In genomic region chr13:74769871-74770270, GRCm38 (mm10) we compare ENCODE assay signal across 8 mouse cellular contexts. TPM values are rescaled to one million over a fixed set of nuclear protein-coding genes. Genes with fewer than 3 reads are reported as not detected.
DNase-seq lines count a peak whose midpoint lies in the region; ATAC-seq and TF ChIP-seq lines count a peak whose summit lies in the region.

No protein-coding gene starts in this region.

- DNase-seq in heart, adult 18-20 months: peak; percentile 7 to 21
- DNase-seq in heart, adult 8-10 months (ENCODE audit: low spot score): no peak
- no peak for DNase-seq in limb, embryonic 11.5 days (ENCODE audit: low spot score)
- no peak for DNase-seq in midbrain, embryonic 14.5 days
- no peak for DNase-seq in ovary, postnatal 14 days (ENCODE audit: low spot score)
- no peak for DNase-seq in right cerebral cortex, postnatal 10 days (ENCODE audit: low spot score in 2 of 2)

- peak; percentile 21; the same call in 1 of the 2 replicates for ATAC-seq in forebrain, embryonic 16.5 days
- ATAC-seq in limb, embryonic 11.5 days (ENCODE audit: insufficient number of reproducible peaks, low FRiP score, low TSS enrichment, low read depth): no peak
- 0 out of 2 replicates have a peak, but pooled peaks have one; percentile 26 for ATAC-seq in midbrain, embryonic 14.5 days (ENCODE audit: low FRiP score, low TSS enrichment)

- TF ChIP-seq POLR2A in bone marrow, adult 2 months (IDR thresholded peaks at IDR 0.05; ENCODE audit: borderline replicate concordance, control insufficient read depth, low read depth, low read length): no peak

- TF ChIP-seq CTCF in bone marrow, adult 2 months (IDR thresholded peaks at IDR 0.05; ENCODE audit: control insufficient read depth, insufficient read depth, low read length): no peak

- H3K36me3 ChIP-seq in forebrain, embryonic 16.5 days (ENCODE audit: control insufficient read depth, insufficient read depth): no peaks in the 10 kb centered on the region
- H3K36me3 ChIP-seq in limb, embryonic 11.5 days (ENCODE audit: control insufficient read depth, insufficient read depth, low read length): no peaks in the 10 kb centered on the region
- H3K36me3 ChIP-seq in midbrain, embryonic 14.5 days (ENCODE audit: control insufficient read depth, insufficient read depth, low read length): no peaks in the 10 kb centered on the region

- no peaks in the 10 kb centered on the region for H3K27me3 ChIP-seq in forebrain, embryonic 16.5 days (replicated peaks; ENCODE audit: control insufficient read depth, insufficient read depth, low read length)
- H3K27me3 ChIP-seq in limb, embryonic 11.5 days (ENCODE audit: control insufficient read depth, insufficient read depth, low read length): no peaks in the 10 kb centered on the region
- no peaks in the 10 kb centered on the region for H3K27me3 ChIP-seq in midbrain, embryonic 14.5 days (ENCODE audit: control insufficient read depth, insufficient read depth, low read length)

- H3K4me2 ChIP-seq in forebrain, embryonic 16.5 days (ENCODE audit: low read length): peak overlapping the region; percentile 81
- H3K4me2 ChIP-seq in limb, embryonic 11.5 days (ENCODE audit: low read depth, severe bottlenecking): peak overlapping the region; percentile 66
- peak overlapping the region; percentile 67 for H3K4me2 ChIP-seq in midbrain, embryonic 14.5 days (ENCODE audit: low read length)

- peak overlapping the region; percentile 45; the same call in 1 of the 2 replicates for H3K9ac ChIP-seq in forebrain, embryonic 16.5 days (replicated peaks; ENCODE audit: low read depth, low read length)
- no peak overlapping the region; the same call in 1 of the 2 replicates for H3K9ac ChIP-seq in limb, embryonic 11.5 days (ENCODE audit: low read length)
- no peak overlapping the region; the same call in 1 of the 2 replicates for H3K9ac ChIP-seq in midbrain, embryonic 14.5 days (replicated peaks; ENCODE audit: low read length)

- H3K4me3 ChIP-seq in bone marrow, adult 2 months (replicated peaks; ENCODE audit: control insufficient read depth, low read depth, low read length): peak overlapping the region; percentile 60
- peak overlapping the region; percentile 45 for H3K4me3 ChIP-seq in forebrain, embryonic 16.5 days (replicated peaks; ENCODE audit: low read length)
- H3K4me3 ChIP-seq in limb, embryonic 11.5 days (ENCODE audit: low read depth, low read length): peak overlapping the region; percentile 41
- peak overlapping the region; percentile 35; the same call in 1 of the 2 replicates for H3K4me3 ChIP-seq in midbrain, embryonic 14.5 days (replicated peaks; ENCODE audit: low read depth, low read length)

- WGBS in bone marrow, adult 2 months: 6% methylated on average over 8 of the region's 8 CpGs
- 11% methylated on average over 8 of the region's 8 CpGs for WGBS in forebrain, embryonic 16.5 days
- 17% methylated on average over 8 of the region's 8 CpGs for WGBS in limb, embryonic 11.5 days
- 14% methylated on average over 8 of the region's 8 CpGs for WGBS in midbrain, embryonic 14.5 days

- H3K27ac ChIP-seq in bone marrow, adult 2 months (ENCODE audit: control insufficient read depth, insufficient read depth, low read depth, low read length, poor library complexity): no peak overlapping the region
- H3K27ac ChIP-seq in forebrain, embryonic 16.5 days (ENCODE audit: low read length): no peak overlapping the region
- no peak overlapping the region for H3K27ac ChIP-seq in limb, embryonic 11.5 days (replicated peaks; ENCODE audit: low read depth, low read length)
- no peak overlapping the region for H3K27ac ChIP-seq in midbrain, embryonic 14.5 days (replicated peaks; ENCODE audit: low read depth, low read length)

- no peaks in the 10 kb centered on the region for H3K9me3 ChIP-seq in forebrain, embryonic 16.5 days (ENCODE audit: control insufficient read depth, low read length)
- no peaks in the 10 kb centered on the region for H3K9me3 ChIP-seq in limb, embryonic 11.5 days (ENCODE audit: control insufficient read depth, low read length)
- H3K9me3 ChIP-seq in midbrain, embryonic 14.5 days (ENCODE audit: control insufficient read depth, low read length): no peaks in the 10 kb centered on the region

- no peaks in the 10 kb centered on the region for H3K4me1 ChIP-seq in bone marrow, adult 2 months (ENCODE audit: control insufficient read depth, insufficient read depth, low read length)
- peaks cover 3% of the 10 kb centered on the region; the same call in 1 of the 2 replicates for H3K4me1 ChIP-seq in forebrain, embryonic 16.5 days (replicated peaks; ENCODE audit: control insufficient read depth, insufficient read depth, low read length)
- H3K4me1 ChIP-seq in limb, embryonic 11.5 days (ENCODE audit: control insufficient read depth, insufficient read depth, low read length): no peaks in the 10 kb centered on the region
- no peaks in the 10 kb centered on the region for H3K4me1 ChIP-seq in midbrain, embryonic 14.5 days (ENCODE audit: control insufficient read depth, insufficient read depth, low read length)

RNA-seq across cellular contexts. Expression of gene Cast, which starts 38.7 kb away (rescaled TPM):
- 100 to 1,000 TPM; 100 to 114 TPM for total RNA-seq in heart, adult 18-20 months (2021)
- 100 to 1,000 TPM; 110 to 132 (median 122) TPM for total RNA-seq in heart, adult 8-10 months (2022)
- polyA plus RNA-seq in bone marrow, adult 2 months (2011; ENCODE audit: insufficient read depth, insufficient read length, low replicate concordance, missing spikeins): 68.9 and 74.9 TPM in 2 replicates
- polyA plus RNA-seq in forebrain, embryonic 16.5 days (2015; fragmentation: Nextera tagmentation; extraction: Ambion mirVana): 6.4 and 7.5 TPM in 2 replicates
- polyA plus RNA-seq in limb, embryonic 11.5 days (2014; fragmentation: Nextera tagmentation; extraction: Ambion mirVana): 20.3 and 23.4 TPM in 2 replicates
- 3.1 and 6.3 TPM in 2 replicates for polyA plus RNA-seq in midbrain, embryonic 14.5 days (2014; fragmentation: Nextera tagmentation; extraction: Ambion mirVana)

Comparison
In these comparisons a context has a peak if more than half of its experiments do, and no peak if none do; other contexts are left out.
1. DNase-seq: peak in heart, adult 18-20 months (2 of 2); none in heart, adult 8-10 months (single experiment), limb, embryonic 11.5 days (single experiment), midbrain, embryonic 14.5 days (single experiment), ovary, postnatal 14 days (single experiment) and right cerebral cortex, postnatal 10 days (0 of 2).
2. Peak in every context shown above with its lines, with median percentiles within 50 percentile points of each other: H3K4me3 ChIP-seq and H3K4me2 ChIP-seq.